Mouse (Mus musculus) natural killer cell, adult 2 months (primary cell): ENCODE results near the gene Ube2i.

ENCODE experiments used
- DNase-seq, 2 experiments: peaks; one replicate each; pipeline ENCODE4 v3.0.0; 2022; ENCODE audit warnings: low spot score in 2 of 2

Ube2i gene

GRCm38 (mm10) chr17:25274571-25275346, at the start of gene Ube2i:
Gene Ube2i, minus strand, starts transcription at chr17:25274622.
- DNase-seq: no peak

GRCm38 (mm10) chr17:25322930-25323329, 48.5 kb upstream of the Ube2i start:
- DNase-seq: no peak

GRCm38 (mm10) chr17:25320819-25321218, 46.4 kb upstream of the Ube2i start:
- DNase-seq: no peak

GRCm38 (mm10) chr17:25318354-25318753, 43.9 kb upstream of the Ube2i start, which contains the start of gene Prss29:
Gene Prss29, plus strand, starts transcription at chr17:25318654.
- DNase-seq: no peak

- DNase-seq: no peak
These were observed 33.9 kb upstream of the Ube2i start, which contains the start of gene Prss28 for GRCm38 (mm10) chr17:25308346-25308745. Gene Prss28, plus strand, starts transcription at chr17:25308646.

GRCm38 (mm10) chr17:25298094-25298493, 23.7 kb upstream of the Ube2i start, which contains the start of gene Prss34:
Gene Prss34, plus strand, starts transcription at chr17:25298394.
- DNase-seq: no peak

GRCm38 (mm10) chr17:25294111-25294510, 19.7 kb upstream of the Ube2i start:
- DNase-seq: no peak

GRCm38 (mm10) chr17:25293495-25293894, 19.1 kb upstream of the Ube2i start:
- no peak for DNase-seq

- no peak for DNase-seq
These were observed 16.0 kb upstream of the Ube2i start for GRCm38 (mm10) chr17:25290411-25290810.

- peak; percentile 33 to 39 for DNase-seq
These were observed 14.4 kb upstream of the Ube2i start for GRCm38 (mm10) chr17:25288842-25289241.

- DNase-seq: peak; percentile 62 to 76
These were observed 10.6 kb upstream of the Ube2i start for GRCm38 (mm10) chr17:25285033-25285432.

GRCm38 (mm10) chr17:25282133-25282532, 7.7 kb upstream of the Ube2i start:
- peak; percentile 40 to 42 for DNase-seq

GRCm38 (mm10) chr17:25275833-25276232, 1.4 kb upstream of the Ube2i start:
- DNase-seq: no peak

- DNase-seq: peak; percentile 96 to 97
These were observed 518 bp downstream of the Ube2i start for GRCm38 (mm10) chr17:25273706-25274501.

- DNase-seq: peak; percentile 94 to 95
These were observed 1.3 kb downstream of the Ube2i start for GRCm38 (mm10) chr17:25272951-25273705.

- no peak for DNase-seq
These were observed 2.1 kb downstream of the Ube2i start for GRCm38 (mm10) chr17:25272326-25272725.

GRCm38 (mm10) chr17:25270795-25271335, 3.6 kb downstream of the Ube2i start:
- no peak for DNase-seq

- no peak for DNase-seq
These were observed 10.0 kb downstream of the Ube2i start for GRCm38 (mm10) chr17:25264453-25264852.

- peak; percentile 56 to 62 for DNase-seq
These were observed 16.6 kb downstream of the Ube2i start for GRCm38 (mm10) chr17:25257804-25258261.

GRCm38 (mm10) chr17:25256140-25256754, 18.2 kb downstream of the Ube2i start, which contains the start of gene Baiap3:
Gene Baiap3, minus strand, starts transcription at chr17:25256364.
- DNase-seq: no peak

- DNase-seq: no peak
These were observed 19.3 kb downstream of the Ube2i start for GRCm38 (mm10) chr17:25255110-25255509.
